Mouse (Mus musculus): ENCODE results near the gene Adrb1.

Gene Adrb1

DNA sequence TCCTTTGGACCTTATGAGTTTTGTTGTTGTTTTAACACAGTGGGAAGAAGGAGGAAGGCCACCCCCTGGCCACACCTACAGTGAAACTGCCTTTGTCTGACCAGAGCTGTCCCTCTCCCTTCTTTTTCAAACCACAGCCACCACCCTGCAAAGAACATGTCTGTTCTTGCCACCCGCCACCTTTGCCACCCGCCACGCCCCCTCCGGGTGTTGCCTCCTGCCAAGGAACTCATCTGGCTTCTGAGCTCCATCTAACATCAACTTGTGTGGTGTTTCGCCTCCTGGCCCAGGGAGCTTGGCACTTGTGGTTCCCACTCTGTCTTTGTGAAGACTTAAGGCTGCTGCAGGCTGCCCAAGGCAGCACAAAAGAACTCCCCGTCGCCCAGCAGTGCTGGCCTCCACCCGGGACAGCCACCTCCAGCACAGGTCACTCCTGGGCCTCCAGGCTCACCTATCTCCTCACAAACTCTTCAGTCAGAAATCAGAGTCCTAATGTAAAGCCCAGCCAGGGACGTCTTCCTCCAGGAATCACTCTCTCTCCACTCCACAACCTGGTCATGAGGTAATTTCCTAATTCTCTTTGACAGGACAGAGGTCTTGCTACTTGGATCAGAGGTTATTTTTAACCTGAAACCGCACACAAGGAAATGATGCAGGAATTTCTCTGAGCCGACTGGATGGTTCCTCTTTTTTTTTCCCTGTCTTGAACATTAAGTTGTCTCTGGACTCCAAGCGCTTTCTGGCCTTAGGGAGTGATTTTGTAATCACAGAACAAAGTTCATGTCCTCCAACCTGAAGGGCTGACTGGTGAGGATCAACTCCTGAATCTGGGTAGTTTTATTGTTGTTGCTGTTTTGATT lies 18.5 kb upstream of the Adrb1 start:
- no peak for DNase-seq (ENCODE audit: low spot score in 2 of 2)

DNA sequence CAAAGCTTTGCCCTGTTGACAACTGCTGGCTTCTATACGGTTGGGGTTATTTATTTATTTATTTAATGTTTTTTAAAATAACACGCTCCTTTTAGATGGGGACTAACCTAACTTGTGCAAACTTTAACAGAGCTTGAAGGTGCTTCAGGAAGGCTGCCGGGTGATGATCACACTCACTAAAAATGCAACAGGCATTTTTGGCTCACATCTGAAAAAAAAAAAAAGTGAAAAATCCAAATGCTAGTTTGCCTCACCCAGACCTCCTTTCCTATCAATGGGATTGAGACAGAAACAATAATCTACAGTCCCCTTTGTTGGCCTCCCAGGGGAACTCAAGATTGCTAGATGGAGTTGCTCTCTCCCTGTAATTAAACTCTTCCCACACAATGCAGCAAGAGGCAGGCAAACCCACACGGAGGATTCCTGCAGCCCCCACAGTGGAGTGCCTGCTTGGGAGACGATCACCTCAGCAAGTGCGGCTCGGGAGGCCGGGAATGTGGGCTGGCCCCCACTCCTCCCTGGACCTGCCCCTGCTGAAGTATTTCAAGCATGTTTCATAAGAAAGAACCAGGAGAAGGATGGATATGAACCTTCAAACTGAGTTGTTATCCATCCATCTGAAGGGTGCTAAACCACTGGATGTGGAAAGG lies 16.8 kb upstream of the Adrb1 start:
- DNase-seq (ENCODE audit: low spot score in 2 of 2) = no peak

- DNase-seq (ENCODE audit: low spot score in 2 of 2) = no peak
Observed at GRCm38 (mm10) chr19:56708794-56709193, 13.2 kb upstream of the Adrb1 start.

DNA sequence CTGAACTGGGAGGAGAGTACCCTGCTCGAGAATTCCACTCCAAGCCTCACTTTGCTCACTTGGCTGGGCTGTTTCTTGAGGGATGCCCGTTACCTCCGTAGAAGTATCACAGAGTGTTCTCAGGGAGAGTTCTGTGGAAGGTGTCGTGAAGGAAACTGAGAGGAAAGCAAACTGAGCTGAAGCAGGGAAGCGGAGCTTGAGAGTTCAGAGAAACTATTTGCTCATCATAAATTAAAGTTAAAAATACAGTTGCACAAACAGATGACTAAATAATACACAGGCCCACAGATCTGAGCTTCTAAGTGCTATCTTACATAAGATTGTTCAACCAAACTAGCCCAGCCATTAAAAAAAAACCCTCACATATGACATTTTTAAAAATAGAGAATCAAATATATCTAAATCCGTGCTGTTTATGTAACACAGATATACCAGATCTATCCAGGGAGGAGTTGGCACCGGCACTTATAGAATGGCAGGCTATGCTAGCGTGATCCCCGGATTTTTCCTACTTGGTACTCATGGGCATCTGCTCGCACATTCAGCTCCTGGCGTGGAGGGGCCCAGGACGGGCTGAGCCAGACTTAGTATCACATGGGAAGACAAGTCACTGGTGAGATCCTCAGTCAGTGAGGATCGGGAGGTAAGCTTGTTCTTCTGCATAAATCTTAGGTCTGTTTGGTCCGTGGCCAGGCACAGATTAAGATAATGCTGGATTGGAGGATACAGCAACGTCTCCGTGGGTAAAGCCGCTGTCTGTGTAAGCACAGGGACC lies 11.7 kb upstream of the Adrb1 start:
- peak; percentile 64 to 79 for DNase-seq (ENCODE audit: low spot score in 2 of 2)

GRCm38 (mm10) chr19:56713613-56714012 lies 8.4 kb upstream of the Adrb1 start:
- DNase-seq (ENCODE audit: low spot score in 2 of 2) = no peak

DNA sequence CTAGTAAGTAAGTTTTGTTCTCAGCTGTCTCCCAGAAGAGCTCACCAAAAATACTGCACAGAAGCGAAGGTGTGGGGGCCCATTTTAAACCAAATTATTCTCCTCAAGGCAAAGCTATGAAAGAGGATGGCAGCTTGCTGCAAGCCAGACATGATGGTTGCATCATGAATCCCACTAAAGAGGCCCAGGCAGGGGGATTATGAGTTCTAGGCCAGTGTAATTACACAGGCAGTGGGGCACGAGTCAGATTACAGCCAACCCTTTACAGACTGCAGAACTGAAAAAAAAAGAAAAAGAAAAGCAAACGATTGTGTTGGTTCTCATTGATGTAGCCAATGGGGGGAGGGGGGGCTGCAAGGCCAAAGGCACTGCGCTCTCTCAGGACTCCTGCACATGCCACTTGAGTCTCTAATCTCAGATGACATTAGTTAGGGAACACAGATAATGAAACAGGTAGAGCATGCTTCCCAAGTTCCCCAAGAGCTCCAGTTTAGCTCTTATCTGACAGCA lies 7.3 kb upstream of the Adrb1 start:
- DNase-seq (ENCODE audit: low spot score in 2 of 2) = no peak

DNA sequence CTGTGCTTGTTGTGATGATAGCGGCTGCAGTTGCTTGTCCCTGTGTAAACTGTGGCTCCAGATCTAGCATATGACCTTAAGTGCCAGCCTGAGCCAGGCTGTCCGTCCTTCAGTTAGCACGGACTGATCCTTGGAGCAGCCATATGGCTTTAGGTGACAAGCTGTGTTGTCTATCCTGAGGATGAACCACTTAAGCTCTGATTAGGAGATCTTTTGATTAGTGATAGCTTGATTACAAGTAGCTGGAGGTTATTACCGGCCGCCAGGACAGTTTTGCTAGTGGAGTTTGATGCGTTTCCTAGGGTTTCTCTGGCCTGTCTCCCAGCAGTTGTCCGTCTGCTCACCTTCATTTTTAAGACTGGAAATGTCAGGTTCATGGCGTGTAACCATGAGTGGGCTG lies 4.0 kb upstream of the Adrb1 start:
- no peak for DNase-seq (ENCODE audit: low spot score in 2 of 2)

- no peak for DNase-seq (ENCODE audit: low spot score in 2 of 2)
Observed at GRCm38 (mm10) chr19:56720882-56721281, 1.1 kb upstream of the Adrb1 start.

GRCm38 (mm10) chr19:56722291-56722707 lies 300 bp downstream of the Adrb1 start:
- no peak for DNase-seq (ENCODE audit: low spot score in 2 of 2)

DNA sequence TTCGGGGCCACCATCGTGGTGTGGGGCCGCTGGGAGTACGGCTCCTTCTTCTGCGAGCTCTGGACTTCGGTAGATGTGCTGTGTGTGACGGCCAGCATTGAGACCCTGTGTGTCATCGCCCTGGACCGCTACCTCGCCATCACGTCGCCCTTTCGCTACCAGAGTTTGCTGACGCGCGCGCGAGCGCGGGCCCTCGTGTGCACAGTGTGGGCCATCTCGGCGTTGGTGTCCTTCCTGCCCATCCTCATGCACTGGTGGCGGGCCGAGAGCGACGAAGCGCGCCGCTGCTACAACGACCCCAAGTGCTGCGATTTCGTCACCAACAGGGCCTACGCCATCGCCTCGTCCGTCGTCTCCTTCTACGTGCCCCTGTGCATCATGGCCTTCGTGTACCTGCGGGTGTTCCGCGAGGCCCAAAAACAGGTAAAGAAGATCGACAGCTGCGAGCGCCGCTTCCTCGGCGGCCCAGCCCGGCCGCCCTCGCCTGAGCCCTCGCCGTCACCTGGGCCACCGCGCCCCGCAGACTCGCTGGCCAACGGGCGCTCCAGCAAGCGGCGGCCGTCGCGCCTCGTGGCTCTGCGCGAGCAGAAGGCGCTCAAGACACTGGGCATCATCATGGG lies 822 bp downstream of the Adrb1 start:
- DNase-seq (ENCODE audit: low spot score in 2 of 2) = peak; percentile 46 to 53

DNA sequence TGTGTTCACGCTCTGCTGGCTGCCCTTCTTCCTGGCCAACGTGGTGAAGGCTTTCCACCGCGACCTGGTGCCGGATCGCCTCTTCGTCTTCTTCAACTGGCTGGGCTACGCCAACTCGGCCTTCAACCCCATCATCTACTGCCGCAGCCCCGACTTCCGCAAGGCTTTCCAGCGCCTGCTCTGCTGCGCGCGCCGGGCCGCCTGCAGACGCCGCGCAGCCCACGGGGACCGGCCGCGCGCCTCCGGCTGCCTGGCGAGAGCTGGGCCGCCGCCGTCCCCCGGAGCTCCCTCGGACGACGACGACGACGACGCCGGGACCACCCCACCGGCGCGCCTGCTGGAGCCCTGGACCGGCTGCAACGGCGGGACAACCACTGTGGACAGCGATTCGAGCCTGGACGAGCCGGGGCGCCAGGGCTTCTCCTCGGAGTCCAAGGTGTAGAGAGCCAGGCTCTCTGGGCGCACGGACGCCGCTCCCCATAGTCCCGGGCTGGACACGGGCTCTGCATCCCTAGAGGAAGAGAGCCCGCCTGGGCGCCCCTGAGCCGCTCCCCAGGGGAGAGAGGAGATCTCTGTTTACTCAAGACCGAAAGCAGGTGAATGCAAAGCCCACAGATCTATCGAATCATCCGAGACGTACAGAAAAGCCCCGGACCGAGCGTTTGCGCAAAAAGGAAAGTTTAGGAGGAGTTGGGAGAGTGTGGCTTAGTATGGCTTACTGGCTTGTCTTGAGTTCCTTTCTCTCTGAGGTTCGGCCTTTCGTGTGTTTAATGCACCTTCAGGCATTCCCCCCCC lies 1.5 kb downstream of the Adrb1 start:
- DNase-seq (ENCODE audit: low spot score in 2 of 2) = peak in 1 of 2 experiments; percentile 34

DNA sequence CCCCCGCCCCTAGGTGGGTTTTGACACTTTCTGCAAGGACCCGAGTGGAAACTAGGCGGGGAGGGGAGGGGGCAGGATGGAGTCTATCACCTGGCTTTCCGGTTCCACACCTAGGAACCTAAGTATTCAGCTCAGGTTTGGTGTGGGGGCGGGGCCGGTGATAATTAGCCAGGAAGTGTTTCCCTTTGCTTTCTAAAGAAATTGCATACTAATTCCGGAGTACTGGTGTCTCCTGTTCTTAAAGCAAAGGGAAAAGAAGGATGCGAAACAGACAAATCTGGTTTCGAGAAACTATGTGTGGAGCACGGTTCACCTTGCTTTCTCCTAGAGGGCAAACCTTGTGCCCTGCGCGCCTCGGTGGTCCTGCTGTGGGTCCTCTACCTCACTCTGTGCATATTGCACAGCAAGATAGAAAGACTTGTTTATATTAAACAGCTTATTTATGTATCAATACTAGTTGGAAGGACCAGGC lies 2.2 kb downstream of the Adrb1 start:
- no peak for DNase-seq (ENCODE audit: low spot score in 2 of 2)

- no peak for DNase-seq (ENCODE audit: low spot score in 2 of 2)
Observed at GRCm38 (mm10) chr19:56727170-56727877, 5.3 kb downstream of the Adrb1 start.

DNA sequence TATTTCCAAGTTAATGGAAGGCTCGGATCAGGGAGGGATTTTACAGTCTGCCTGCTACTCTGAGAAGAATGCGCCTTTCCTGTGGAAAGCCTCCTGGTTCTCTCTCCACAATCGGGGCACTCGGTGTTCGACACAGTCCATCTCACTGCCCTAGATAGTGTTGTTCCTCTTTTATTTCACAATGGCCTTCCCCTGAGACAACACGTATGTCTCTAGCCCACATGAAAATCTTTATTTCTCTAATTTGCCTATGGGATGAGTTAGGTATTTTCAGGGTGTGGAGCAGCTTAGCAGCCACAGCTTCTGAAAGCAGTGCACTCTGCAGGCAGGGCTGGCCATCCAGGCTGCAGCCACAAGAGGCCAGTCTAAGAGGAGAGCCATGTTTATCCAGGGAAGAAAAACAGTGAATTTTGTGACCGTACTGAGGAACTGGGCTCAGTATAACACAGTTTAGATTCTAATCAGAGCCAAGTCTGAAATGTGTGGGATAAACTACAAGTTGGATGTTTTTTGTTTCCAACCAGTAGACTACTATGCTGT lies 12.1 kb downstream of the Adrb1 start:
- no peak for DNase-seq (ENCODE audit: low spot score in 2 of 2)

DNA sequence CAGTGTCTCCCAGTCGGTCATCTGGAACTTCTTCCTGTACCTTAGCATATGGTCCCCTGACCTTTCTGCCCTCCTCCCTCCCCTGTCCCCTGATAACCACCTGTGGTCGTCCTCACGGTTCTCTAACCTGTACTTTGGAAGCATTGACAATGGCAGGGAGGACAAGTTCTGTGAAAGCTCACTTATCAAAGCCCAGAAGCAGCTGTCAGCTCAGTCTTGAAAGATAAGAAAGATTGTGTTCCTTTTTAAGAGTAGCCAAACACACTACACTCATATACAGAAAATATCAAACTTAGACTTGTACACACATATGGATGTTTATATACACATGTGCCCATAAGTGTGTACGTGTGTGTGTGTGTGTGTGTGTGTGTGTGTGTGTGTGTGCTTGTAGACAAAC lies 13.7 kb downstream of the Adrb1 start:
- no peak for DNase-seq (ENCODE audit: low spot score in 2 of 2)

GRCm38 (mm10) chr19:56736287-56736686 lies 14.3 kb downstream of the Adrb1 start:
- DNase-seq (ENCODE audit: low spot score in 2 of 2) = no peak

- DNase-seq (ENCODE audit: low spot score in 2 of 2) = no peak
Observed at GRCm38 (mm10) chr19:56745061-56745460, 23.1 kb downstream of the Adrb1 start.

DNA sequence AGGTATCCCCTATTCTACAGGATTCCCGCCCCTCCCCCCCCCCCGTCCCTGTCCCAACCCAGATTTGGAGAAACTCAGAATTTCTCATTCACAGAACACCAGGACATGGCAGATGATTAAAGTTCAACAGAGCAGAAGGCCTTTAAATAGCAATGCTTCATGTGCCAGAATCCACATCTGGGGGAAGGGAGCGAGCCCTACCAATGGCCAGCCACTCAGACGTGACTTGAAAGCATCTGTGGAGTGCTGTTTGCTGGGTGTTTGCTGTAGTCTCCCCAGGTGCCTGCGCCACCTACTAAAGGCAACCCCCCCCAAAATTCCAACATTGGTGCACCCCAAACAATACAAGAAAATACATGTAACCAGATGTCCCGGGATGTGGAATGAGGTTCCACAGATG lies 23.5 kb downstream of the Adrb1 start:
- DNase-seq (ENCODE audit: low spot score in 2 of 2) = no peak

DNA sequence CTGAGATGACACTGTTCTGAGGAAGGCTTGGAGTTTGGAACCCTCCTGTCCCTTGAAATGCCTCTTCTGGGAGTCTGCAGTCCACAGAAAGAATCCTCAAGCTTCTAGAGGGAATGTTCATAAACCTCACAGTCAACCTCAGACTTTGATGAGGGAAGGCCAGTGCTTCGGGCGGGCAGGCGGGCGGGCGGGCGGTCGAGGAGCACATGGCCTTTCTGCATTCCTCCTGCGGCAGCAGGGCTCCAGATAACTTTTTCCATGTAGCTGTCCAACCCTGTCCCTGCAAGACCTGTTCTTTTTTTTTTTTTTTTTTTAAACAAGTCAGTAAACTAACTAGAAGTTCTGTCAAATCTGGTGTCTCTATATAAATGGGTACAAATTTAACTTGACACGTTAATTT lies 24.6 kb downstream of the Adrb1 start:
- no peak for DNase-seq (ENCODE audit: low spot score in 2 of 2)

DNA sequence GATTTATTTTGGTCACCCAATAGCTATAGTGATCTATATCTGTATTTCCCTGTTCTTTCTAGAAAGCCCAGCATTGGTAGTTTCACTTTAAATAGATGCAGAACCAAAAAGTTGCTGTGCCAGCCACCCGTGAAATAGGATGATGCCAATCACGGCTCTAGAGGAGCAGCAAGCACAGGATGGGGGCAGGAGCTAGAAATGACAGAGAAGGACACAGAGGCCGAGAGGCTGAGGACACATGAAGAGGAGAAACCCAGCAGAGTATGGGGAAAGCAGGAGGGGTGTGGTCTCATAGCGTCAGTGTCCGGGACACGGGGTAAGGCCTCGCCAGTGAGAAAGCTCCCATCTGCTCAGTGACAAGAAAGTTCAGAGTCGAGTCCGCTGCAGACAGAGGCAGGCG lies 25.9 kb downstream of the Adrb1 start:
- no peak for DNase-seq (ENCODE audit: low spot score in 2 of 2)

Data from frontal cortex, postnatal 14 days (tissue).